Mouse (Mus musculus): ENCODE results near the gene Camk1d.

DNA sequence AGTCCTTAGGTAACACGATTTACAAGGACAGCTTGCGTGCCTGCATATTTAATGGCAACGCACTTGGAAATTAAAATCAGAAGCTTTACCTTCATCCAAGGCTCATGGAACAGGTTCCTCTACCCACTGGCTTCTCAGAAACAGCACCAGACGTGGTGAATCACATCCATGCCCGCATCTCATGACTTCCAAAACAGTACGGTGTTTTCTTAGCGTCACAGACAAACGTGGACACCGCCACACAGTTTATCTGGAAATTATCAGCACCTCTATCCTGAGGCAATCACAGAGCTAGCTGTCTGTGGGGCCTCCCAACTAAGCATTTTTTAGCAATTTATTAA lies 38.2 kb downstream of the Camk1d start:
- no peak for TF ChIP-seq POLR2A (IDR thresholded peaks at IDR 0.05; ENCODE audit: low read depth, low read length)
- TF ChIP-seq CTCF (conservative IDR thresholded peaks at IDR 0.05; ENCODE audit: insufficient read depth, insufficient read length, low read depth, low read length) = no peak

Measured in kidney, adult 2 months (tissue).